Mouse (Mus musculus) heart, adult 18-20 months (tissue): Measurements from ENCODE around the gene Olfr49. TPM values are rescaled to one million over a fixed set of nuclear protein-coding genes. Genes with fewer than 3 reads are reported as not detected.
A peak's percentile ranks its signal among the peaks of the same experiment; 100 is the strongest.

Experiments used
- DNase-seq, 2 experiments: peaks; one replicate each; pipeline ENCODE4 v3.0.0; 2021 to 2022; ENCODE audit warnings: mixed read lengths in 1 of 2
- total RNA-seq, 2 experiments: library from RNA; stranded (reverse); gene quantifications; 2 replicates each; pipeline ENCODE4 v1.2.3; 2021

Olfr49 gene
- total RNA-seq, 2 experiments from 2014 or later: not detected

DNA sequence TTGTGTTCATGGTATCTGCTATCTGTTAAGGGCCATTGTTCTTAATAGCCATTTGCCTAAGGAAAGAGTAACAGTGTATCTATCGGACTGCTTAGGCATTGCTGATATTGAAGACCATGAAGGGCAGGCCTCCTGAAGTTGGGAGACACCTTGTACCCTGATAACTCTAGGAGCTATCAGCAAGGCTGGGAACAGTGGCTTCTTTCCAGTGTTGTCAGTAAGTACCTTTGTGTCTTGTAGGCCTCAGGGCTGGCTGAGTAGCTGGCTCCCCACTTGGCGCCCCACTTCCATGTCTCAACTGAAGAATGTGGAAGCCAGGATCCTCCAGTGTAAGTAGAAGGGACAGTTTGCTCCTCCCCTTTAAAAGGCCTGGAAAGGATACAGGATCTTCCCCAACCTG lies 23.4 kb downstream of the Olfr49 start:
- DNase-seq: no peak

GRCm38 (mm10) chr14:54260196-54260595 lies 24.5 kb downstream of the Olfr49 start:
- DNase-seq: no peak

GRCm38 (mm10) chr14:54259722-54260085 lies 25.0 kb downstream of the Olfr49 start:
- DNase-seq: no peak

DNA sequence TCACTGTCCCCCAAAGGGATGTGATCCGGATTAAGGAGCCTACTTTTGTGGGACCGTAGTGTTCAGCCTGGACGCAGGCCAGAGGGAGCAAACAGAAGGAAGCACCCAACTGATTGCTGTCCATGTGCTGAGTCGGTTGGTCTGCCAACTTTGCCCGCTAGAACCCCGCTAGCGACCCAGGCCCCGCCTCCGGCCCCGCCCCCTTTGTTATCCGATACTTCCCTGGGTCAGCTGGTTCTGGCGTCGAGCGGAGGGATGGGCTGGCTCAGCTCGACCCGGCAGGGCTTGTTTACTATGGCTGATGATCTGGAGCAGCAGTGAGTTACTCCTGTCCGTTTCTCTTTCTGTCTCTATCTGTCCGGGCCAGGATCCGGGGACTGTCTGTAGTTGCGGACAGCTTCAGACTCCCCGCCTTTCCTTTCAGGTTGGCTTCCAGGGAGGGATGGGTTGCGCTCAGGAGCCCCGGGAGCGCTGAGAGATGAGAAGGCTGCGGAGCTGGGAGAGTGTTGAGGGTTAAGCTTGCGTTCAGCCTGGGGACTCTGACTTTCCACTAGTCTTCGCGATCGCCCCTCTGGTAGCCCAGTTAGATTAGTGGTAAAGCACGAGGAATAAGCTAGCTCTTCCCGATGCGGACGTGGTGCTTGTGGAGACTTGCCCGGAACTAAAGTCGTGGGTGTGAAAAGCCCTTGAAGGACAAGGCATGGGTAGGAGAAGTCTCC lies 25.6 kb downstream of the Olfr49 start:
- peak; percentile 97 to 99 for DNase-seq

GRCm38 (mm10) chr14:54258131-54258670 lies 26.5 kb downstream of the Olfr49 start:
- no peak for DNase-seq

GRCm38 (mm10) chr14:54254670-54255202 lies 30.0 kb downstream of the Olfr49 start:
- DNase-seq: no peak

DNA sequence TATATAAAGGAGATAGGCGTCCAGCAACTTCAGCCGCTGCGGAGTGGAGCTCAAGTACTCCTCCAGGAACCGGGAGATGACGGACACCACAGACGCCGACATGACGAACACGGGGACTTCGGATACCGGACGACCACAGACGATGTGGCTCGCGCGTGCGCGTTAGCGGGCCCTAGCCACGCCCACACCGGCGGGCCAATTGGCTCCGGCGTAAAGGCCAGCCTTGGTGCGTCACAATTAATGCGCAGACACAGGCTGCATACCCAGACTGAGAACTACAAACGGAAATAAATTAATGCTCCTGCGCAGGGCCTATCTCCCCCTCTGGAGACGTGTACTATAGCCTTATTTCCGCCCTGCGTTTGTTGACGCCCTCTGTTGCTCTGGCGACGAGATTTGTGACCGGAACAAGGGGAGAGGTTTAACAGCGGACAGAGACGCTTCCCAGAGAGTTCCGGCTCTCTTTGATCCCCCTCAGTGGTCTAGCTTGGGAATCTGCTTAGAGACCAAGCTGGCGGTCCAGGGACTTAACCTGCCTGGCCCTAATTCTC lies 30.9 kb downstream of the Olfr49 start, which contains the start of the genes Dad1 and Abhd4:
Gene Dad1 (minus strand): TSS at position 364 of the 551 bp plus-strand sequence.
Gene Abhd4 (plus strand): TSS at position 448 of the 551 bp plus-strand sequence.
- DNase-seq: peak; percentile 98

DNA sequence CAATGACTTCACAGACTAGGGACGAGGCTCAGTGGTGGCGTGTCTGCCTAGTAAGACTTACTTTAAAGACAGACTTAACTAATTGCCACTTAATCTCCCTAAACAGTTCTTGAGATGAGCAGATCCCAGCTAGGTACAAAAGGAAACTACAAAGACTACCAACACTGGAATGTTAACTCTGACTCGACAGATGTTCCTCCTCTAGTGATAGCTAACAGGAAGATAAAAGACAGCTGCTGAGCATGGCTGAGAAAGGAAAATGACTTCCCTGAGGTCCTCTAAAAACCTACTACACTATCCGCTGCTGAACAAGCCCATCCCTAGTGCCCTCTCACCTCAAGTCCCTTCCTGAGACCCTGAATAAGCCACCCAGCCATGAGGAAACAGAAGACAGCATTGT lies 34.6 kb downstream of the Olfr49 start:
- no peak for DNase-seq

DNA sequence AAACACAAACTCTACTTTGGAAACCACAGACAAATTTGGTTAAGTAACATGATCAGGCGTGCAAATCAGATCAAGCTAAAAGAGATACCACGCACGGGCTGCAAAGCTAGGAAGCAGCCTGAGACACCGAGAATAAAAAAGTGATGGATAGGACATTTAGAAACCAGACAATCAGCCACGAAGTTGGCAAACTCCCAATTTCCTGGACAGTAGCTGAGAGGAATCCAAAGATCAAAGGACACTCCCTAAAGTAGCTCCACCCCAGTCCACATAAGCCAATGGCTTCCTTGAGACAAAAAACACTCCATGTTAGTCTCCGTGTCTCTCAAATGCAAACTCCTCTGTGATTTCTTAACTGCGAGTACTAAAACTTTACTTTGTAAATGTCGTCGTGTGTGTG lies 35.4 kb downstream of the Olfr49 start:
- no peak for DNase-seq

DNA sequence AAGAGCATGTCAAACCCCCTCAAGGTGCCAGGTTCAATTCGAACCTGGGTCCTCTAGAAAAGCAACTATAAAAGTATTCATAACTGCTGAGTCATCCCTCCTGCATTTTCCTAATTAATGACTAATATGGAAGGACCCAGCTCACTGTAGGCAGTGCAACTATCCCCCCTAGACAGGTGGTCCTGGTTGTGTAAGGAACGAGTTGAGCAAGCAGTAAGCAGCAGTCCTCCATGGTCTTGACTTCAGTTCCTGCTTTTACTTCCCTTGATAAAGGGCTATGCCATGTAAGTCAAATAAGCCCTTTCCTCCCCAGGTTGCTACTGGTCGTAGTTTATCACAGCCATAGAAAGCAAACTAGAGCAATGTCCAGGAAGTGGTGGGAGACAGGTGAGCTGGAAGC lies 38.5 kb downstream of the Olfr49 start:
- DNase-seq: no peak

DNA sequence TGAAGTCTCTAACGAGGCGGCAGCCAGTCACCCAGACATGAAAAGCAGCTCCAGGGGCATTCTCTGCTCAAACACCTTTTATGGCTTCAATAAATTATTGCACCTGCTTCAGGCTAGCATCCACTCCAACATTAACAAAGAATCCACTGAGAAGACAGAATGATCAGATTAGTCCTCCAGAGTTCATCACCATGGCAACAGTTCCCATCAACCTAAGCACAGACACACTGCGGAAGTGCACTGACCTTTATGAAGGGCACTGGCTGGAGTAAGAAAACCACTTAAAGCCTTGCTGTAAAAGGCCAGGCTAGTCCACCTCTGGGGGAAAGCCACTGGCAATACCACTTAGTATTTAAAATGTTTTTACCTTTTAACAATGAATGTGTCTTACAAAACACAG lies 40.6 kb downstream of the Olfr49 start:
- no peak for DNase-seq

GRCm38 (mm10) chr14:54240542-54240941 lies 44.2 kb downstream of the Olfr49 start:
- no peak for DNase-seq

GRCm38 (mm10) chr14:54239002-54239736 lies 45.6 kb downstream of the Olfr49 start:
- DNase-seq: peak; percentile 81 to 92

- no peak for DNase-seq
Measured at GRCm38 (mm10) chr14:54236881-54237280, 47.9 kb downstream of the Olfr49 start.

- no peak for DNase-seq
Measured at GRCm38 (mm10) chr14:54235825-54236540, 48.8 kb downstream of the Olfr49 start.

DNA sequence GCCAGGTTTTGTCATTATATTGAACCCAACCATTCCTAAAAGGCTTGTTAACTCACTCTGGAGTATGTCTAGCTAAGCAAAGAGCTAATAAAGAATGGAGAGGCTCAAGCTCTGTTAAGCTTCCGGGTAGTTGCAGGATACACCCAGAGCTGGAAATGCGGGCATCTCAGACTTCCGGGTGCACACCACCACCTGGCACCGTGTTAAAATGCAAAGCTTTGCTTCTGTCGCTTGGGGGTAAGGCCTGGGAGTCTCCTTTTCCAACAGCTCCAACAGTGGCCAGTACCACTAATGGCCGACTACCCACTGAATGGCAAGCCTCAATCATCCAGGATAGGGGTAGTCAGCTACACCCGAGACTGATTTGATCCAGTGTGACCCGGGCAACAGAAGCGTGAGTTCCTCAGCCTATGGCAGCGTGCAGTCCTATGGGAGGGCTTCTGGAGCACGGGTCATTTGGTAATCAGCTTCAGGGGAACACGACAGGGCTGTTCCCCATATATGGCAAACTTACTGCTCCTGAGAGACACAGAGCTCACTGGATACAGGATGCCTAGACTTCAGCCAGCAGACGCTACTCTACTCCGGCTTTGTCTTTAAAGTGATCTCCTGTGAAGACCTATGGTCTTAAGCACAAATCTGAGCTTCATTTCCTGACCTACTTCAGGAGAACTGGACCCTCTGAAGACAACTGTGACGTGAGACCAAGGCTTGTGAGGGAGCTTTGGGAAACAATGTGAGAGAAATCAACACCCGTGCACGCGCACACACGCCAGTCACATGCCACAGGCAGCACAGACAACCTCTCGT lies 50.3 kb downstream of the Olfr49 start:
- no peak for DNase-seq

- peak in 1 of 2 experiments; percentile 40 for DNase-seq
Measured at GRCm38 (mm10) chr14:54233559-54234143, 51.1 kb downstream of the Olfr49 start.

DNA sequence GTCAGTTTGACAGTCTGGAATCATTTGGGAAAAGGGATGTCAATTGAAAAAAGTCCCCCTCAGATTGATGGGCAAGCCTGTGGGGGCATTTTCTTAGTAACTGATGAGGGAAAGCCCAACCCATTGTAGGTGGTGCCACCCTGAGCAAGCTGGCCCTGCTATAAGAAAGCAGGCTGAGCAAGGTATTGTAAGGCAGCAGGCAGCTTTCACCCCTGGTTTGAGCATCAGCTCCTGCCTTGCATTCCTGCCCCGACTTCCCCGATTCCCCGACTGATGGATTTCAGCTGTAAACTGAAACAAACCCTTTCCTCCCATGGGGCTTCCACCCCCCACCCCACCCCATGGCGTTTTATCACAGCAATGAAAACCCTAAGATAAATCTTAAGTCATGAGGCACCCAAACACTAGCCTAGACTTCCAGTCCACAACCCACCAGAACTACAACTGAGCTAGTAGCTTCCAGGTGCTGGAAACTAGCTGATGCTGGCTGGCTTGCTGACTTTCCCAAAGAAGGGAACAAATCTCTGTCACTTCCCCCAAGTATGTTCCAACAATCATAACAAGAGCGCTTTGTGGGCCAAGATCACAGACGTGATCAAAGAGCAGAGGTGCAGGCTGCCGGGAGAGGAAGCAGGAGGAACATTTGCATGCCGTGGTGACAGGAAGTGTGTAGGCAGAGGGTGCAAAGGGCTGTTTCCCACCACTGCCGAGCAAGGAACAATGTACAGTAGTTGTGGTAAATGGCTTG lies 51.8 kb downstream of the Olfr49 start:
- DNase-seq: peak; percentile 58 to 81

GRCm38 (mm10) chr14:54232143-54232542 lies 52.6 kb downstream of the Olfr49 start:
- no peak for DNase-seq
